Mouse (Mus musculus) gastrocnemius, postnatal 25 days (tissue): ENCODE results near the gene Abcb1a. TPM values are rescaled to one million over a fixed set of nuclear protein-coding genes. Genes with fewer than 3 reads are reported as not detected.
"Not testable (repeated sequence)": the region's sequence is repeated elsewhere in the genome, so short reads cannot be mapped to it uniquely, and the experiment has no call there.

Source experiments
- DNase-seq: peaks from one replicate; pipeline ENCODE4 v3.0.0; 2022
- total RNA-seq, 2 experiments: library from RNA; stranded (reverse); gene quantifications; 1 replicate in 1 of 2; 2 replicates in 1 of 2; pipeline ENCODE4 v1.2.3; 2021

Gene Abcb1a
- total RNA-seq, 2 experiments from 2014 or later: 2.6 to 3.1 TPM

- no peak for DNase-seq
Observed at GRCm38 (mm10) chr5:8727760-8728159, 67.9 kb downstream of the Abcb1a start.

GRCm38 (mm10) chr5:8732639-8733038 lies 72.8 kb downstream of the Abcb1a start:
- no peak for DNase-seq

GRCm38 (mm10) chr5:8733307-8733706 lies 73.4 kb downstream of the Abcb1a start:
- DNase-seq: not testable (repeated sequence)

GRCm38 (mm10) chr5:8736389-8736788 lies 76.5 kb downstream of the Abcb1a start:
- no peak for DNase-seq

- DNase-seq: no peak
Observed at GRCm38 (mm10) chr5:8737062-8737461, 77.2 kb downstream of the Abcb1a start.

GRCm38 (mm10) chr5:8747244-8747643 lies 87.4 kb downstream of the Abcb1a start:
- DNase-seq: not testable (repeated sequence)

GRCm38 (mm10) chr5:8772866-8773265 lies 113.0 kb downstream of the Abcb1a start:
- DNase-seq: no peak

- DNase-seq: no peak
Observed at GRCm38 (mm10) chr5:8778311-8778710, 118.4 kb downstream of the Abcb1a start.

GRCm38 (mm10) chr5:8778751-8779150 lies 118.9 kb downstream of the Abcb1a start:
- no peak for DNase-seq

GRCm38 (mm10) chr5:8792281-8792680 lies 132.4 kb downstream of the Abcb1a start:
- no peak for DNase-seq

Other genes starting within 250 kb of the Abcb1a start
- under 1 TPM; 0.59 to 0.96 TPM for gene Dbf4, start 237.4 kb upstream of the Abcb1a start, total RNA-seq
- gene Slc25a40, start 237.2 kb upstream of the Abcb1a start, total RNA-seq: 1 to 10 TPM; 3.7 to 4.1 TPM
- gene Rundc3b, start 37.1 kb upstream of the Abcb1a start, total RNA-seq: under 1 TPM in 1 of 2 experiments, not detected in 1; 0.11 TPM
- gene Abcb1b, start 138.1 kb downstream of the Abcb1a start, total RNA-seq: 1 to 10 TPM; 2.6 to 2.7 TPM
- 10 to 100 TPM; 56.1 to 63.5 TPM for gene Abcb4, start 233.6 kb downstream of the Abcb1a start, total RNA-seq